Mouse (Mus musculus) E14TG2a.4 (cell line): Measurements from ENCODE around the gene Sgtb.

Experiments
- H3K27me3 ChIP-seq: 2 replicates; pipeline ENCODE4 v1.6.1; 2014; ENCODE audit warnings: low read length, control low read depth; ENCODE audit not compliant: insufficient read depth
- H3K36me3 ChIP-seq: 2 replicates; pipeline ENCODE4 v1.6.1; 2014; ENCODE audit warnings: low read length, control low read depth; ENCODE audit not compliant: insufficient read depth
- H3K4me1 ChIP-seq: replicated peaks from 2 replicates; pipeline ENCODE4 v1.6.1; 2014; ENCODE audit warnings: low read depth, low read length, control low read depth
- H3K4me3 ChIP-seq: replicated peaks from 2 replicates; pipeline ENCODE4 v1.5.1; 2014; ENCODE audit warnings: mild to moderate bottlenecking, low read length
- H3K9me3 ChIP-seq: 2 replicates; pipeline ENCODE4 v1.6.1; 2014; ENCODE audit warnings: low read length, control low read depth
- CTCF ChIP-seq: conservative IDR thresholded peaks from 2 replicates; pipeline ENCODE4 v1.5.1; 2014; ENCODE audit warnings: low read length
- NANOG ChIP-seq: IDR thresholded peaks from 2 replicates; pipeline ENCODE4 v1.6.1; 2014; ENCODE audit warnings: borderline replicate concordance, low read length, mixed read lengths
- POU5F1 ChIP-seq: IDR thresholded peaks from 2 replicates; pipeline ENCODE4 v1.6.1; 2014; ENCODE audit warnings: low read length, borderline replicate concordance

The Sgtb gene

DNA sequence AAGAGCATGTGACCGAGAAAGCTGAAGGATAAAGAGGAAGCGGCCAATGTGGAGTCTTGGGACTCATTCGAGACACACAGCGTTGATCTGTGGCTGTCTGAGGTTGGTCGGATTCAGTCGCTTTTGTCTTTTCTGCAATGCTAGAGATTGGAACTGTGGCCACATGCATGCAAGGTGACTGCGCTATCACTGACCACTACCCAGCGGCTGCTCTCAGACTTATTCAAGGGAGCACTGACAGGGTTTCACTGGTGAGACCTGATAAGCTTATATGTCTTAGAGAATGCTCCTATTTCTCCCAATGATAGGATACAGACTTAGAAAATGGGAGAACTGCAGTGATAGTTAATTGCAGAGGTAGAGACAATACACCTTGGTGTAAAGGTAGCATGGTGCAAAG lies 35.3 kb upstream of the Sgtb start:
- TF ChIP-seq CTCF: no peak
- TF ChIP-seq NANOG: no peak
- TF ChIP-seq POU5F1: no peak

DNA sequence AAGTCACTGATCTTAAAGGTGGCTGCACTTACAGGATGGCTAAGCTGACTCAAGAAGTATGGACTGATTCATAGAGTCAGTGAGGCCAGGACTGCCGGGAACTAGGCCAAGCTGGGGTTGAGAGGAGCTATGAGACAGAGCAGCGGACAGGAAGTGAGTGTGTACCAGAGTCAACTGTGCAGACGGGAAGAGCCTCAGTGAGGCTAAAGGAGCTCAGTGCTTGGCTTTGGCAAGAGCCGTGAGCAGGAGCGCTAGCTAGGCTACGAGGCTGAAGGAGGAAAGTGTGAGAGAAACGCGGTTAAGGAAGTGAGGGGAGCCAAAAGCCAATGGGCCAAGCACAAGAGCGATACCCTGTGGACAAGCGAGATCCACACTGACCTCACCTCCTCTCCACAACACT lies 34.8 kb upstream of the Sgtb start:
- TF ChIP-seq NANOG (no peak), CTCF (no peak), POU5F1 (no peak)
- Histone ChIP-seq H3K36me3 (peaks cover 49% of the 10 kb centered on the region), H3K4me1 (peaks cover 14% of the 10 kb centered on the region), H3K9me3 (no peaks in the 10 kb centered on the region), H3K27me3 (no peaks in the 10 kb centered on the region), H3K4me3 (no peak overlapping the region)

More for the DNA sequence above, 35.3 kb upstream of the Sgtb start:
- Histone ChIP-seq H3K4me1 (peaks cover 14% of the 10 kb centered on the region), H3K36me3 (peaks cover 54% of the 10 kb centered on the region), H3K27me3 (no peaks in the 10 kb centered on the region), H3K9me3 (no peaks in the 10 kb centered on the region), H3K4me3 (no peak overlapping the region)

DNA sequence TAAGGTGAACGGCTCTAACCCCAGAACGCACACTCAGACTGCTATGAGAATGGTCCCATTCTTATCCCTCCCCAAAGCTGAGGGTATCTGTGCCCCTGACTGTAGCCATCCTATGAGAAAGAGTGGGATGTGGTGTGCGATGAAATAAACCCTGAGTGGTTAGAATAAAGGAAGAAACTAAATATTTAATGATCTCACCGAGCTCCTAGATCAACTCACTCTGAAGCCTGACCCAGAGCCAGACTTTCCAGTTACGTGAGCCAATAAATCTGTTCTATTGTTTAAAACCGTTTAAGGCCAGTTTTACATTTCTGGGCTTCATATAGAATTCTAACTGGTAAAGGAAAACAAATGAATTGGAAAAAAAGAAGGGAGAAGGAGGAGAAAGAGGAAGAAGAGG lies 32.5 kb upstream of the Sgtb start:
- Histone ChIP-seq H3K9me3 (no peaks in the 10 kb centered on the region), H3K4me3 (no peak overlapping the region), H3K4me1 (peaks cover 20% of the 10 kb centered on the region), H3K36me3 (peaks cover 29% of the 10 kb centered on the region), H3K27me3 (no peaks in the 10 kb centered on the region)
- TF ChIP-seq POU5F1: no peak
- no peak for TF ChIP-seq CTCF
- no peak for TF ChIP-seq NANOG

DNA sequence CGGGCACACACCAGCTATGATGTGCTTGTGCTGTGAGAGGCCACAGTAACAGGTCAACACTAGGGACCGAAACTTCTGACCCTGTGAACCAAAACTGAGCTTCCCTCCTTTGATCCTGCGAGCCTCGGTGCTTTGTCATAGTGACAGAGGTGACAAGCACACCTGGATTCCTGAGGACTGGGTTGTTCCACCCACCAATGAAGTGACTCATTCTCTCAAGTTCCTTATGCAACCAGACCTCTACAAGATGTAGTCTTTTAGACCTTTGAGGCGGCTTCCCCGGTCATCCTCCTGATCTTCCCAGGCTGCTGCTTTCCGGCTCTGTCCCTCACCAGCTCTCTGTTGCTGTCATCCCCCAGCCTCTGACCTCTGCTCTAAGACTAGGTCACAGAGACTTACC lies 27.0 kb upstream of the Sgtb start:
- TF ChIP-seq POU5F1 (no peak), CTCF (no peak), NANOG (no peak)
- H3K4me3 ChIP-seq: no peak overlapping the region

DNA sequence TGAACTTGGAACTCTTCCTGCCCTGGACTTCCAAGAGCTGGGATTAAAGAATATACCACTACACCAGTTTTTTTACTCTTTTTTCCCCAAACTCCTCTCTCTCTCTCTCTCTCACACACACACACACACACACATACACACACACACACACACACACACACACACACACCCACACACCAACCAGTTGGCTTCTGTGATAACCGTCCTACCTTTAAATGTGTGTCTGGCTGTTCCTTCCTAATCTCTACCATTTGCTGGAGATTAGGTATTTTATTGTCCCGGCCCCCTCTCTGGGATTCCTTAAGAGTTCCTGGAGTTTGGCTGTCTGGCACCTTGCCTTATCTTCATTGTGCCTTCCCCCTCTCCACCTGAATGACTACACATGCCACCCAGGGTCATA lies 24.9 kb upstream of the Sgtb start:
- Histone ChIP-seq H3K9me3 (no peaks in the 10 kb centered on the region), H3K4me3 (no peak overlapping the region), H3K4me1 (peaks cover 9% of the 10 kb centered on the region), H3K27me3 (no peaks in the 10 kb centered on the region), H3K36me3 (peaks cover 6% of the 10 kb centered on the region; the same call in 1 of the 2 replicates)
- TF ChIP-seq POU5F1 (no peak), CTCF (no peak), NANOG (no peak)

More for the DNA sequence above, 27.0 kb upstream of the Sgtb start:
- no peaks in the 10 kb centered on the region for H3K27me3 ChIP-seq
- no peaks in the 10 kb centered on the region for H3K9me3 ChIP-seq
- H3K4me1 ChIP-seq: peaks cover 9% of the 10 kb centered on the region
- H3K36me3 ChIP-seq: peaks cover 17% of the 10 kb centered on the region

DNA sequence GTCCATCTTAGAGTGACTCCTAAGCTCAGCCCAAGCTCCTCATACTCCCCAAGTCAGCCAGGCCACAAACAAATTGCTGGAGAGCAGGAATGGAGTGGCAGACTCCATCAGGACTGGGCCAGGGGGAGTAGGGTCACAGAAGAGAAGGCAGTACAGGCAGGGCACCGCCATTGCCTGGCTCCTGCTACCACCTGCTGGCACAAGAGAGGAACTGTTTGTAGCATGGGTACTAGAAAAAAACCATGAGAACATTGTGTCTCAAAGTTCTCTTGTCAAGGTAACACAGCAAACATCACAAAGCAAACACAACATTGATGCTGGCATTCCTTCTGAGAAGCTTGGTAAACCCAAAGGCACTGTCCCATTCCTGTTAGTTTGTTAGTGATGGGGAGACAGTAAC lies 20.2 kb upstream of the Sgtb start:
- H3K36me3 ChIP-seq: peaks cover 12% of the 10 kb centered on the region
- no peak overlapping the region for H3K4me3 ChIP-seq
- H3K9me3 ChIP-seq: no peaks in the 10 kb centered on the region
- no peaks in the 10 kb centered on the region for H3K27me3 ChIP-seq
- TF ChIP-seq CTCF: peak; percentile 40
- TF ChIP-seq NANOG: no peak
- H3K4me1 ChIP-seq: no peaks in the 10 kb centered on the region; the same call in 1 of the 2 replicates

DNA sequence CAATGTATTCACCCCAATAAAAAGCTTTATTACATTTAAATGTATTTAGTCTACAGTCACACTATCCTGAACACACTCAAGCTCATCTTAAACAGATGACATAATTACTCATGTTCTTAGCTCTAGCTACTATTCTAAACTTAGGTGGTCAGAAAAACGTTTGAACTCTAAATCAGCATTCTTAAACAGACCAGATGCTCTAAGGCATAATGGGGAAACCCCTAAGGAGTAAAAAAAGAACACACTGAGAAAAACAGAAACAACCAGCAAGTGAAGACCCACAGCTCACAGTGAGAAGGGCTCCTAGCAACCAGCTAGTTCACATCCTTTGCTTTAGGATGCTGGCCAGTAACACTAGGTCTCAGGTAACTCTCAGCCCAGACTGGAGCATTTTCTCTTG lies 17.8 kb upstream of the Sgtb start:
- no peaks in the 10 kb centered on the region for H3K27me3 ChIP-seq
- H3K9me3 ChIP-seq: no peaks in the 10 kb centered on the region
- TF ChIP-seq NANOG: no peak
- no peak for TF ChIP-seq CTCF
- no peak for TF ChIP-seq POU5F1
- H3K36me3 ChIP-seq: peaks cover 18% of the 10 kb centered on the region
- H3K4me1 ChIP-seq: peaks cover 16% of the 10 kb centered on the region
- no peak overlapping the region for H3K4me3 ChIP-seq

DNA sequence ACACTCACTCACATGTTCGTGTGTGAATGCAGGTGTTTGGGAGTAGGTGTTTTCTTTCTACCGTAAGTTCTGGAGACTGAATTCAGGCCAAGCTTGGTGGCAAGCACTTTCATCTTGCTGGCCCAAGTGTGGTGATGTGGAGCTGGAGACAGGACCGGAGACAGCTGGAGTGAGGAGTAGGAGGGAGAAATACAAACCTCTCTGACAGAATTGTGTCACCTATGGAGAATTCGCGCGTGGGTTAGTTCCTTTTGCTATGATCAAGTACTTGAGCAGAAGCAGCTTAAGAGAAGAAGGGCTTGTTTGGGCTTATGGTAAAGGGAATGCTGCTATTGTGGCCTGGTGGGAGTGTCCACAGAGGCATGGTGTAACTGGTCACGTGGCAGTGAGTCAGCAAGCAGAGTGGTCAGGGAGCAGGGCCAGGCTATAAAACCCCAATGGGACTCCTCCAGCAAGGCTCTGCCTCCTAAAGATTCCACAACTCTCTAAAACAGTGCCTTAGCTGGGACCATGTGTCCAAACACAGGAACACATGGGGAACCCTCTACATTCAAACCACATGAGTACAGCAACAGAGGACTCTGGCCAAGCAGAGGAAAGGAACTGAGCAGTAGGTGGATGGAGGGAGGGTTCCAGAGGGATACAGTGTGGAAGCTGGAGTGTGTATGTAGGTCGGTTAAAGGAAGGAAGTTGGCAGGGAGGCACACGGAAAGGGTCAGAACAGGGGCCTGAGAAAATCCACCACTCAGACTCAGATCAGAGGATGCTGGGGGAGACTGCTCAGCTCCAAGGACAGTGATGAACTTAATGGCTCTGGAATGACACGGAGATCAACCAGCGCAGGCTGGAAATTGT lies 14.8 kb upstream of the Sgtb start:
- TF ChIP-seq NANOG: no peak
- no peaks in the 10 kb centered on the region for H3K27me3 ChIP-seq
- peaks cover 16% of the 10 kb centered on the region for H3K4me1 ChIP-seq
- H3K4me3 ChIP-seq: no peak overlapping the region
- no peaks in the 10 kb centered on the region for H3K9me3 ChIP-seq
- peaks cover 18% of the 10 kb centered on the region for H3K36me3 ChIP-seq

DNA sequence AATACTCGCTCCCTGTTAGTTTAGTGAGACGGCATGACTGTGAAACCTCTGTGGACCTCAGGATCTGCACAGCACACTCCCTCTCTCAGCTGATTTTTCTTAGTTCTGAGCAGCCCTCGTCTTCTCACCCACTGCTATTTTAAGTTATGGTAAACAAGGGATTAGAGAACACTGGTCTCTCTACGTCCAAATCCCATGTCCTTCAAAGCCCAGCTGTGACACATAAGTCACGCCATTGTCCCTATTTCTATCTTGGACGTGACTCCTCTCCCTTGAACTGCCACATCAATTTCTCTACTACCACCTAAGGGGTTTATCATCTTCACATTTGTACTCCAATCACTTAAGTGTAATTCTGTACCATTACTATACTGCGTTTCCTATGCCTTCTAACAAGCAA lies 13.6 kb upstream of the Sgtb start:
- H3K9me3 ChIP-seq: no peaks in the 10 kb centered on the region
- peaks cover 20% of the 10 kb centered on the region for H3K4me1 ChIP-seq
- H3K36me3 ChIP-seq: peaks cover 18% of the 10 kb centered on the region
- TF ChIP-seq POU5F1 (no peak), CTCF (no peak)
- no peak overlapping the region for H3K4me3 ChIP-seq
- H3K27me3 ChIP-seq: no peaks in the 10 kb centered on the region
